Mouse (Mus musculus) kidney, embryonic 14.5 days (tissue): Measurements from ENCODE around the gene Lig3. TPM values are rescaled to one million over a fixed set of nuclear protein-coding genes. Genes with fewer than 3 reads are reported as not detected.

Experiments used
- ATAC-seq: fragments of 200-750 bp; cut with Nextera tagmentation; 2 replicates; pipeline ENCODE4 v1.8.0; 2017; ENCODE audit warnings: moderate number of reproducible peaks, mild to moderate bottlenecking, moderate TSS enrichment, moderate library complexity; ENCODE audit not compliant: low FRiP score, low TSS enrichment
- H3K27ac ChIP-seq: fragments of 300-500 bp; sonication (generic); 2 replicates; pipeline ENCODE4 v1.5.1; 2014; ENCODE audit warnings: low read depth, mild to moderate bottlenecking, low read length, moderate library complexity, mixed read lengths
- H3K27me3 ChIP-seq: fragments of 300-500 bp; sonication (generic); 2 replicates; pipeline ENCODE4 v1.6.1; 2014; ENCODE audit warnings: mild to moderate bottlenecking, low read length; ENCODE audit not compliant: control insufficient read depth, insufficient read depth
- H3K36me3 ChIP-seq: fragments of 300-500 bp; sonication (generic); 2 replicates; pipeline ENCODE4 v1.6.1; 2014; ENCODE audit warnings: low read length, mixed read lengths; ENCODE audit not compliant: control insufficient read depth, insufficient read depth
- H3K4me1 ChIP-seq: fragments of 300-500 bp; sonication (generic); 2 replicates; pipeline ENCODE4 v1.6.1; 2014; ENCODE audit warnings: low read length, mixed read lengths; ENCODE audit not compliant: control insufficient read depth, insufficient read depth
- H3K4me2 ChIP-seq: fragments of 300-500 bp; sonication (generic); replicated peaks from 2 replicates; pipeline ENCODE4 v1.6.1; 2014; ENCODE audit warnings: low read depth, mild to moderate bottlenecking, low read length
- H3K4me3 ChIP-seq: fragments of 300-500 bp; sonication (generic); 2 replicates; pipeline ENCODE4 v1.5.1; 2014; ENCODE audit warnings: mild to moderate bottlenecking, low read length
- H3K9ac ChIP-seq: fragments of 300-500 bp; sonication (generic); 2 replicates; pipeline ENCODE4 v1.6.1; 2014; ENCODE audit warnings: low read depth, mild to moderate bottlenecking, low read length, moderate library complexity
- H3K9me3 ChIP-seq: fragments of 300-500 bp; sonication (generic); 2 replicates; pipeline ENCODE4 v1.6.1; 2016; ENCODE audit warnings: low read length; ENCODE audit not compliant: control insufficient read depth
- WGBS: fragments of 180-500 bp; shearing (Covaris S2); extraction: QIAGEN DNeasy Blood & Tissue Kit; methylation state at CpG from one replicate; pipeline ENCODE4 v1.1.7; 2014; 5-methylcytosine and 5-hydroxymethylcytosine counted together
- polyA plus RNA-seq: library from polyadenylated mRNA; unstranded; fragments of >200 nt; fragmentation: Nextera tagmentation; extraction: Ambion mirVana; gene quantifications from 2 replicates; pipeline ENCODE4 v1.2.1, GENCODE M21; 2014

The Lig3 gene
- polyA plus RNA-seq, result 21.9 and 40.4 TPM in 2 replicates

DNA sequence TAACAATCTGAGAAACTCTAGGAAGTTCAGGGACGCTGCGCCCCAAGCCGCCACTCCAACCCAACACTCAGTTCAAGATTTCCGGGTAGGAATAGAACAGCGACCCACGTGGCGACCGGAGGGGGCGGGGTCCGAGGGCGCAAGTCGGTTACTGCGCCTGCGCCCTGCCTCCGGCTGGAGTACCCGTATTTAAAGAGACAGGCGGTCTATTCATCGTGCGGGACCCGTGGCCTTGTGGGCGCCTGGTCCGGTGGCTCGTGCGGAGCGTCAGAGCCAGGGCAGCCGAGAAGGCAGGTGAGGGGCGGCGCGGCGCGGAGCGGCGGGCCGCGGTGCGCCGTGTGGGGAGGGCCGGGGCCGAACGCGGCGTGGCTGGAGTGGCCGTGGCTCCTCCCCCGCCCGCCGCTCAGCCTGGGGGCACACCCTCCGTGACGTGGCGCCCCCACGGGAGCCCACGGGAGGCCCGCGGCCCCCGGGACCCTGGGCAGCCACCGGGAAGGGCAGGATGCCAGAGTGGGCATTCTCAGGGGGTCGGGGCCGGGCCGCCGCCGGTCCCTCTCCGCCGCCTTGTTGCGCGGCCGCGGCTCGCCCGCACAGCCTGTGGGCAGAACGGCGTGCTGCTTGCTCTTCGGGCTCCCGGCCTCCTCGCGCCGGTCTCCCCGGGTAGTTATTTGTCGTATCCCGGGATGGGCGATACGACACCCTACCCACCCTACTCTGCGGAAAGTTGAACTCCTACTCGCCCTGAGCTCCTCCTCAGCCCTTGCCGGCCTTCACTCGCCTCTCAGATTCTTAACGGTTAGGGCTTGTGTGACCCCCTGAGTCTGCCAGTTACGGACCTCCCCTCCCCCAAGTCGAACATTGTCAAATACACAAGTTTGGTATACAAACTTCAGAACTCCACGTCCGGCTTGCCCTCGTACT lies at the start of gene Lig3:
Gene Lig3 (plus strand): TSS at position 126 of the 921 bp plus-strand sequence.
- Histone ChIP-seq H3K4me1 (peaks cover 8% of the 10 kb centered on the region; the same call in 1 of the 2 replicates), H3K36me3 (peaks cover 32% of the 10 kb centered on the region; the same call in 1 of the 2 replicates), H3K4me2 (peak within 1 kb of the TSS; percentile 73), H3K27ac (peak within 1 kb of the TSS; percentile 88), H3K9ac (peak within 1 kb of the TSS; percentile 96), H3K9me3 (no peaks in the 10 kb centered on the region), H3K27me3 (no peaks in the 10 kb centered on the region), H3K4me3 (peak within 1 kb of the TSS; percentile 82)
- ATAC-seq, result peak; percentile 96
- WGBS, result under 1% methylated on average over 79 of the region's 90 CpGs

DNA sequence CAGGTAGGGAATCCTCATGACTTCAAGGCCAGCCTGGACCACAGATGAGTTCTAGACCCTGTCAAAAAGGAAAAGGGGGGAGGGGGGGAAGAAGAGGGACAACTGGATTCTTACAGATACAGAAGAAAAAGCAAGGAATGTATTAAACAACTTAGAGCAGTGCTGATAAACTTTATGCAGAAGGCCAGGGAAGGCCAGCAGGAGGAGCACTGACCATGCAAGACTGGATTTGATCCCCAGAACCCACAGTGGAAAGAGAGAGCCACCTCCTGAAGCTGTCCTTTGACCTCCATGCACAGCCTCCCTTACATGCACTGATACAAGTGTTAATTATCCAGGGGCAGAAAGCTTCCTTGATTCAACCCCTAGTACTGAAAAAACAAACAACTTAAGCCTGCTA lies 46.7 kb upstream of the Lig3 start:
- no peaks in the 10 kb centered on the region for H3K27me3 ChIP-seq
- H3K27ac ChIP-seq, result no peak overlapping the region
- no peak for ATAC-seq
- no peak overlapping the region for H3K4me3 ChIP-seq
- H3K9ac ChIP-seq, result no peak overlapping the region
- H3K4me2 ChIP-seq, result no peak overlapping the region
- H3K9me3 ChIP-seq, result no peaks in the 10 kb centered on the region
- no peaks in the 10 kb centered on the region for H3K4me1 ChIP-seq
- H3K36me3 ChIP-seq, result no peaks in the 10 kb centered on the region

DNA sequence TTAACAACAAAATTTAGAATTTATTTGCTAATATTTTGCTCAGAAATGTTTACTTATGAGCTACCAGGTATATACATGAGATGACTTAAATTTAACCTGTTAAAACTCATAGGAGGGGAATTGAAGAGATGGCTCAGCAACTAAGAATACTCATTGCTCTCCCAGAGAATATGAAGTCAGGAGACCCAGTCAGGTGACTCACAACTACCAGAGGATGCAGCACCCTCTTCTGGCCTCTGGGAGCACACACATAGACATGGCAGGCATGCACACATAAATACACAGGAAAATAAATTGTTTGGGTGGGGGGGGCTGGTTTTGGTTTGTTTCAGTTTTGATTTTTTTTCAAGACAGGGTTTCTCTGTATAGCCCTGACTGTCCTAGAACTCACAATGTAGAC lies 41.9 kb upstream of the Lig3 start:
- H3K36me3 ChIP-seq, result no peaks in the 10 kb centered on the region

GRCm38 (mm10) chr11:82746138-82746537 lies 34.8 kb upstream of the Lig3 start:
- H3K27ac ChIP-seq, result no peak overlapping the region
- no peak overlapping the region for H3K9ac ChIP-seq
- H3K4me1 ChIP-seq, result no peaks in the 10 kb centered on the region
- 32% methylated on average over 6 of the region's 6 CpGs for WGBS
- H3K4me3 ChIP-seq, result no peak overlapping the region
- H3K27me3 ChIP-seq, result no peaks in the 10 kb centered on the region
- H3K36me3 ChIP-seq, result no peaks in the 10 kb centered on the region
- H3K9me3 ChIP-seq, result no peaks in the 10 kb centered on the region; the same call in 1 of the 2 replicates
- no peak for ATAC-seq
- H3K4me2 ChIP-seq, result no peak overlapping the region

More for the DNA sequence above, 41.9 kb upstream of the Lig3 start:
- Histone ChIP-seq H3K4me1 (no peaks in the 10 kb centered on the region), H3K4me2 (no peak overlapping the region), H3K27me3 (no peaks in the 10 kb centered on the region), H3K9ac (no peak overlapping the region), H3K9me3 (no peaks in the 10 kb centered on the region; the same call in 1 of the 2 replicates), H3K27ac (no peak overlapping the region), H3K4me3 (no peak overlapping the region)
- ATAC-seq, result no peak

GRCm38 (mm10) chr11:82746857-82747366 lies 34.0 kb upstream of the Lig3 start:
- ATAC-seq, result no peak
- H3K9ac ChIP-seq, result no peak overlapping the region
- H3K4me2 ChIP-seq, result no peak overlapping the region
- H3K36me3 ChIP-seq, result no peaks in the 10 kb centered on the region
- no peak overlapping the region for H3K4me3 ChIP-seq
- 85% methylated on average over 8 of the region's 8 CpGs for WGBS
- no peaks in the 10 kb centered on the region for H3K27me3 ChIP-seq
- no peaks in the 10 kb centered on the region for H3K4me1 ChIP-seq
- no peak overlapping the region for H3K27ac ChIP-seq
- no peaks in the 10 kb centered on the region; the same call in 1 of the 2 replicates for H3K9me3 ChIP-seq

- H3K4me3 ChIP-seq, result no peak overlapping the region
- H3K27ac ChIP-seq, result no peak overlapping the region
- H3K36me3 ChIP-seq, result no peaks in the 10 kb centered on the region
- no peaks in the 10 kb centered on the region for H3K4me1 ChIP-seq
- ATAC-seq, result no peak
- H3K9me3 ChIP-seq, result no peaks in the 10 kb centered on the region
- 55% methylated on average over 6 of the region's 6 CpGs for WGBS
- H3K9ac ChIP-seq, result no peak overlapping the region
- no peak overlapping the region for H3K4me2 ChIP-seq
- no peaks in the 10 kb centered on the region for H3K27me3 ChIP-seq
These were observed 28.4 kb upstream of the Lig3 start for GRCm38 (mm10) chr11:82752349-82753115.

- Histone ChIP-seq H3K9me3 (no peaks in the 10 kb centered on the region), H3K4me2 (no peak overlapping the region), H3K4me3 (no peak overlapping the region), H3K36me3 (no peaks in the 10 kb centered on the region), H3K27me3 (no peaks in the 10 kb centered on the region), H3K4me1 (no peaks in the 10 kb centered on the region), H3K9ac (no peak overlapping the region), H3K27ac (no peak overlapping the region)
- WGBS, result 87% methylated on average over 1 of the region's 1 CpGs
- ATAC-seq, result no peak
These were observed 25.0 kb upstream of the Lig3 start for GRCm38 (mm10) chr11:82755919-82756318.

DNA sequence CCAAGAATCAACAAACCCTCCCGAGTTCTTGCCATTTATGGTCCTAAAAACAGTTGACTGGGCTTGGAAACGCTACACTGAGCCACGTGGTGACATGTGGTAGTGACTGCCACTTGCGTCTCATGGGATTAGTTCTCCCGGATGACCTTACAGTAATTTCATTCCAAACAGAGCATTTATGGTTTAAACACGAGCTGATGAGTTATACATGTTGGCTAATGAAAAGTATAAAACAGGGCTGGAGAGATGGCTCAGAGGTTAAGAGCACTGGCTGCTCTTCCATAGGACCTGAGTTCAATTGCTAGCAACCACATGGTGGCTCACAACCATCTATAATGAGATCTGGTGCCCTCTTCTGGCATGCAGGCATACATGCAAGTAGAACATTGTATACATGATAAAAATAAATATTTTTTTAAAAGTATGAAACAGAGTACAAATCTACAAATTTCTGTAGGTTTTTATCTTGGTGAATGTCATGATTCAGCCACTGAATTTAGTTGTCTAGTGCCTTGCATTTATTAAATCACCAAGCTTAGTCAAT lies 18.6 kb upstream of the Lig3 start:
- 84% methylated on average over 6 of the region's 6 CpGs for WGBS

More for the DNA sequence above, 18.6 kb upstream of the Lig3 start:
- Histone ChIP-seq H3K4me2 (no peak overlapping the region), H3K4me1 (peaks cover 15% of the 10 kb centered on the region), H3K27me3 (no peaks in the 10 kb centered on the region), H3K27ac (no peak overlapping the region), H3K4me3 (no peak overlapping the region), H3K36me3 (peaks cover 3% of the 10 kb centered on the region; the same call in 1 of the 2 replicates), H3K9me3 (peaks cover 5% of the 10 kb centered on the region; the same call in 1 of the 2 replicates), H3K9ac (no peak overlapping the region)
- ATAC-seq, result no peak
